Mouse (Mus musculus): ENCODE data around the gene C2cd4a.

C2cd4a gene

DNA sequence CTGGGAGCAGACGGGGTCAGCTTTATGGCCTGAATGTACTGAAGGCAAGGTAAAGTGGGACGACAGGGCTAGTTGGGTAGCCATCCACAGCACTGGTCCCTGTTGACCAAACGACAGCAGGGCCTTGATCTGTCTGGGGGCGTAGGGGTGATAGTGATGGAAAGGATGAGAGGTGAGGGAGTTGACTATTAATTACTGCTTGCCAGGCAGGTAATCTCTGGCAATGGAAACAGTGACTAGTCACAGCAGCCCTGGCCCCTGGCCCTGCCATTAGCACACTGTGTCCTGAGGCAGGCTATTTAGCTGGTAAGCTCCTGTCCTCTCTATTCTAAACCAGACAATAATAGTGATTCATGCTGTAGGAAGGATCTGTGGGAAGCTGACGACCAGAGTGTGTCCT lies 39.7 kb downstream of the C2cd4a start:
- DNase-seq (ENCODE audit: low spot score in 2 of 2), result no peak

DNA sequence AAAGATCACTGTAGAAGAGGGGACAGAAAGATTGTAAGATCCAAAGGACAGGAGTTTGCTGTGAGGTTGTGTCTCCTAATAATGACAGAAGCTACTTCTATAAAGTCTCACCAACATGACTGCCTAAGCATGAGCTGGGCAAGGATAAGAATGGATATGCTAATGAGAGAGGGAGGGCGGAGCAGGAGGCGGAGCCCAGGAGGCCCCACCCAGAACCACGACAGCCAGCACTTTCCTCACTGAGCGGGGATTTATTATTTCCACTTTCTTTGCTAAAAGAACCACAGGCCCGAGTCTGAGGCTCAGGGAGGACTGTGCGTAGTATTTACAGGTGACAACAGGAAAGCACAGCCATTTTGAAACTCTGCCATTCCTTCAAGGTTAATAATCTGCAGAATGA lies 44.5 kb downstream of the C2cd4a start:
- DNase-seq (ENCODE audit: low spot score in 2 of 2), result no peak

DNA sequence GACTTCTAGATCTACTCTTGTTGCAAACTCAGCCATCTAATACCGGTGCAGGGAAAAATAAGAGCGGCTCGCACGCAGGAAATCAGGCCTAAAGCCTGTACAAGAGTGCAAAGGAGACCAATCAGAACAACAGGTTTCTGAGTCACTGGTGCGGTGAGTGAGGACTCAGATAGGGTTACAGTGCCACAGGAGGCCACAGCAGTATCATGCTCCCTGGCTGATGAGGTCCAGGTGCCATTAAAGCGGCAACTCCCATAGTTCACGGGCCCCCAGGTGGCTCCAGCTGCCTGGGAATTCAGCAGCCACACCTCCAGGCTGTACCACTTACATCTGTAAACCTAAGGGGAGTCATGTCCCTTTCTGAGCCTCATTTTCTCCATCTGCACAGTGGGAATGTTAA lies 45.8 kb downstream of the C2cd4a start:
- no peak for DNase-seq (ENCODE audit: low spot score in 2 of 2)

DNA sequence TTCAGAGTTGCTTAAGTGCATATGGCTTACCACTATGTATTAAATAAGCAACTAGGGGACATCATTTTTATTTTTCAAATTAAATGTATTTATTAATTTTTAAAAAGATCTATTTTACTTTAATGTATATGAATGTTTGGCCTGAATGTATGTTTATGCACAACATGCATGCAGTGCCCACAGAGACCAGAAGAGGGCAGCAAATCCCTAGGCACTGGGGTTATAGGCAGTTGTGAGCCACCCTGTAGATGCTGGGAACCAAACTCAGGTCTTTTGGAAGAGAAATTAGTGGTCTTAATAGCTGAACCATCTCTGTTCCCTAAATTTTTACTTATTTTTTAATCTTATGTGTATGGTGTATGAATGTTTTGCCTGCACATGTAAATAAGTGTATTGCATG lies 48.2 kb downstream of the C2cd4a start:
- DNase-seq (ENCODE audit: low spot score in 2 of 2), result no peak

- no peak for DNase-seq (ENCODE audit: low spot score in 2 of 2)
Observed at GRCm38 (mm10) chr9:67783464-67783863, 48.7 kb downstream of the C2cd4a start.

DNA sequence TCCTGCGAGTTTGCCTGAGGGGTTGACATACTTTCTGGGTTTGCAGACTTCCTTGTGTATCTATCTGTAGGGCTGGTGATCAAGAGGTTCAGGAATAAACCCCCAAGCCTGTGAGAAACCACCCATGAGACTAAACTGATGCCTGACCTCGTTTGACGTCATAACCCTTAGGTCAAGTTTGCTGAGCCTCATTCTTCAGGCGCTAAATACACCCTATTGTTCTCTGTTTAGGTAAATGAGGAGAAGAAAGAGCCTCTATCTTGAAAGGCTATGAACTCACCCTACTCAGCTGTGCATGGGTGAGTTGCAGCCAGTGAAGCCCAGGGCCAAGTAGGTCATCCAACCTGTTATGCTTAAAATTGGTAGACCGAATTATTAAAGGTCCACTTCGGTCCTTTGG lies 49.3 kb downstream of the C2cd4a start:
- DNase-seq (ENCODE audit: low spot score in 2 of 2), result no peak
